Mouse (Mus musculus): ENCODE measurements at regions not wholly inside any gene's neighbourhood (a gene's known extent, or its start where the extent isn't known, plus 50 kb on each side); places are given as distances from the start of the nearest gene placed in this dataset.

- no peak for TF ChIP-seq EP300 (IDR thresholded peaks at IDR 0.05; ENCODE audit: insufficient read depth, low read depth, low read length)
- no peak for TF ChIP-seq POLR2A (IDR thresholded peaks at IDR 0.05; ENCODE audit: insufficient read depth, low read length)
Observed at GRCm38 (mm10) chr12:29180576-29180975, 347.6 kb upstream of the Myt1l start.

All from ES-Bruce4 (cell line).